Mouse (Mus musculus): ENCODE measurements around the gene Bud13.

GRCm38 (mm10) chr9:46268343-46268873 lies 14.4 kb upstream of the Bud13 start, which contains the start of gene Apoa5:
- TF ChIP-seq GATA1 (IDR thresholded peaks at IDR 0.05; ENCODE audit: borderline replicate concordance, low read length): no peak
- no peak for TF ChIP-seq FLI1 (IDR thresholded peaks at IDR 0.05; ENCODE audit: low read length)

All from megakaryocyte, embryonic 14.5 days (primary cell).